ENCODE assay signal across 25 mouse cellular contexts in the genomic region with DNA sequence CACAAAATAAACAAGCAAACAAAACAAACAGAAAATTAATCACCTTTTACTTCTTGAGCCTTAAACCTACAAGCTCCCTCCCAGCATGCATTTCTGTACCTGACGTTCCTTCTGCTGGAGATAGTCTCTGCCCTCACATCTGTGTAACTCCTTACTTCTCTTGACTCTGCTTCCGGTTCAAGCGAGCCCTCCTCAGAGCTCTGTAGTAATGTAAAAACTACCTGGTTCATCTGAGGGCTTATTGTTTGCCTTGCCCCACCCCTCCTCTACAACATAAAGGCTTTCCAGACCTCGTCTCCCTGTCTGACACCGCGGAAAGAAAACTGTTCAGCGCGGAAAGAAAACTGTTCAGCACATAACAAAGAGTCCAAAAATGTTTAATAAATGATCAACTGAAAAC. TPM values are rescaled to one million over a fixed set of nuclear protein-coding genes. Genes with fewer than 3 reads are reported as not detected.
DNase-seq lines count a peak whose midpoint lies in the region; ATAC-seq and TF ChIP-seq lines count a peak whose summit lies in the region.
"Had no signal": no experiment of that assay in that cellular context is flagged by ENCODE, and none has a peak within 500 bp of the region (broad histone marks: within the 10 kb centered on the region; RNA-seq: fewer than 3 reads in every experiment).

No protein-coding gene starts in this region.

- H3K4me3 ChIP-seq in heart, embryonic 10.5 days: no peak overlapping the region
- H3K4me3 ChIP-seq in liver, postnatal 0 days (ENCODE audit: low read depth, low read length): no peak overlapping the region
- no peak overlapping the region for H3K4me3 ChIP-seq in liver, embryonic 11.5 days (ENCODE audit: low read depth, low read length)
- H3K4me3 ChIP-seq in midbrain, postnatal 0 days (ENCODE audit: low read depth, low read length): no peak overlapping the region
- H3K4me3 ChIP-seq: forebrain, embryonic 10.5 days; forebrain, embryonic 13.5 days; heart, embryonic 13.5 days; hindbrain, embryonic 12.5 days had no signal

- H3K4me2 ChIP-seq in liver, postnatal 0 days (ENCODE audit: low read depth, low read length): peak overlapping the region; percentile 29; the same call in 1 of the 2 replicates
- H3K4me2 ChIP-seq in liver, embryonic 11.5 days: no peak overlapping the region
- no peak overlapping the region for H3K4me2 ChIP-seq in midbrain, postnatal 0 days (ENCODE audit: low read depth, low read length, poor library complexity, severe bottlenecking)
- H3K4me2 ChIP-seq: forebrain, embryonic 13.5 days; heart, embryonic 13.5 days; hindbrain, embryonic 12.5 days had no signal

- no peaks in the 10 kb centered on the region for H3K27me3 ChIP-seq in heart, embryonic 10.5 days (ENCODE audit: insufficient read depth, poor library complexity, severe bottlenecking)
- no peaks in the 10 kb centered on the region for H3K27me3 ChIP-seq in liver, postnatal 0 days (ENCODE audit: insufficient read depth, low read length)
- no peaks in the 10 kb centered on the region for H3K27me3 ChIP-seq in liver, embryonic 11.5 days (replicated peaks; ENCODE audit: control insufficient read depth, insufficient read depth, low read length)
- no peaks in the 10 kb centered on the region for H3K27me3 ChIP-seq in midbrain, postnatal 0 days (ENCODE audit: insufficient read depth, low read length)
- H3K27me3 ChIP-seq: CH12.LX; forebrain, embryonic 13.5 days; heart, embryonic 13.5 days; hindbrain, embryonic 12.5 days; Patski had no signal

- peak; percentile 35 for DNase-seq in heart, embryonic 10.5 days (ENCODE audit: low spot score)
- no peak for DNase-seq in heart, adult 18-20 months
- no peak for DNase-seq in liver, postnatal 0 days
- DNase-seq in liver, embryonic 11.5 days (ENCODE audit: low spot score): no peak
- DNase-seq in R1 (ENCODE audit: low read depth, low spot score): peak; percentile 89
- DNase-seq in midbrain, postnatal 0 days (ENCODE audit: low spot score): no peak
- DNase-seq: adrenal gland, postnatal 10 days; adrenal gland, postnatal 36 days; B cell, adult 2 months; cerebellum, adult 18-20 months; cerebellum, adult 9-10 months; cerebellum, postnatal 14 days; gastrocnemius, postnatal 10 days; gastrocnemius, postnatal 36 days had no signal

- TF ChIP-seq EP300 in liver, postnatal 0 days (IDR thresholded peaks at IDR 0.05; ENCODE audit: low read depth): no peak

- no peaks in the 10 kb centered on the region for H3K36me3 ChIP-seq in heart, embryonic 10.5 days
- no peaks in the 10 kb centered on the region for H3K36me3 ChIP-seq in liver, postnatal 0 days (replicated peaks; ENCODE audit: insufficient read depth, low read length)
- no peaks in the 10 kb centered on the region for H3K36me3 ChIP-seq in liver, embryonic 11.5 days (ENCODE audit: control insufficient read depth, insufficient read depth, low read length)
- no peaks in the 10 kb centered on the region for H3K36me3 ChIP-seq in midbrain, postnatal 0 days (ENCODE audit: insufficient read depth, low read length)
- H3K36me3 ChIP-seq: forebrain, embryonic 10.5 days; heart, embryonic 13.5 days; hindbrain, embryonic 12.5 days had no signal

- H3K4me1 ChIP-seq in heart, embryonic 10.5 days: no peaks in the 10 kb centered on the region
- H3K4me1 ChIP-seq in liver, postnatal 0 days (ENCODE audit: insufficient read depth): no peaks in the 10 kb centered on the region; the same call in 1 of the 2 replicates
- no peaks in the 10 kb centered on the region for H3K4me1 ChIP-seq in liver, embryonic 11.5 days (replicated peaks; ENCODE audit: control insufficient read depth, insufficient read depth, low read length)
- H3K4me1 ChIP-seq in midbrain, postnatal 0 days (ENCODE audit: insufficient read depth, low read length): no peaks in the 10 kb centered on the region
- H3K4me1 ChIP-seq: forebrain, embryonic 10.5 days; heart, embryonic 13.5 days; hindbrain, embryonic 12.5 days had no signal

- TF ChIP-seq CTCF in liver, postnatal 0 days (IDR thresholded peaks at IDR 0.05; ENCODE audit: low read depth): no peak
- TF ChIP-seq CTCF in midbrain, postnatal 0 days (IDR thresholded peaks at IDR 0.05): no peak

- no peak overlapping the region for H3K27ac ChIP-seq in heart, embryonic 10.5 days
- H3K27ac ChIP-seq in liver, postnatal 0 days (ENCODE audit: low read depth): no peak overlapping the region
- no peak overlapping the region for H3K27ac ChIP-seq in liver, embryonic 11.5 days (ENCODE audit: low read depth, low read length)
- no peak overlapping the region for H3K27ac ChIP-seq in midbrain, postnatal 0 days (ENCODE audit: low read depth, low read length)
- H3K27ac ChIP-seq: forebrain, embryonic 10.5 days; forebrain, embryonic 13.5 days; heart, embryonic 13.5 days; hindbrain, embryonic 12.5 days had no signal

- no peak overlapping the region for H3K9ac ChIP-seq in liver, postnatal 0 days (replicated peaks)
- H3K9ac ChIP-seq in liver, embryonic 11.5 days (ENCODE audit: low read depth, low read length): no peak overlapping the region
- no peak overlapping the region for H3K9ac ChIP-seq in midbrain, postnatal 0 days (replicated peaks; ENCODE audit: low read length, poor library complexity, severe bottlenecking)
- H3K9ac ChIP-seq: forebrain, embryonic 13.5 days; heart, embryonic 13.5 days; hindbrain, embryonic 12.5 days had no signal

- no peak for ATAC-seq in liver, postnatal 0 days
- no peak for ATAC-seq in liver, embryonic 11.5 days (replicated peaks; ENCODE audit: low FRiP score)
- ATAC-seq in megakaryocyte progenitor cell, adult 5-6 weeks (replicated peaks; ENCODE audit: poor library complexity): no peak
- no peak for ATAC-seq in midbrain, postnatal 0 days (ENCODE audit: low FRiP score)
- ATAC-seq: forebrain, embryonic 13.5 days; forebrain, embryonic 16.5 days; hindbrain, embryonic 16.5 days; intestine, postnatal 0 days; Patski had no signal

- 87% methylated on average over 8 of the region's 8 CpGs for WGBS in heart, embryonic 10.5 days
- 74% methylated on average over 8 of the region's 8 CpGs for WGBS in liver, postnatal 0 days (ENCODE audit: insufficient replicate concordance)
- WGBS in liver, embryonic 11.5 days: 85% methylated on average over 8 of the region's 8 CpGs
- WGBS in midbrain, postnatal 0 days: 96% methylated on average over 8 of the region's 8 CpGs

- no peaks in the 10 kb centered on the region for H3K9me3 ChIP-seq in heart, embryonic 10.5 days
- H3K9me3 ChIP-seq in liver, postnatal 0 days (ENCODE audit: low read length): no peaks in the 10 kb centered on the region
- no peaks in the 10 kb centered on the region for H3K9me3 ChIP-seq in liver, embryonic 11.5 days (ENCODE audit: control insufficient read depth, low read length)
- H3K9me3 ChIP-seq in midbrain, postnatal 0 days (ENCODE audit: low read length): no peaks in the 10 kb centered on the region
- H3K9me3 ChIP-seq: forebrain, embryonic 10.5 days; forebrain, embryonic 13.5 days; G1E; heart, embryonic 13.5 days; hindbrain, embryonic 12.5 days had no signal

RNA-seq across cellular contexts. Expression of a gene that starts 50.5 kb away (rescaled TPM):
- 10.0 and 11.9 TPM in 2 replicates for polyA plus RNA-seq in heart, embryonic 10.5 days (2016; fragmentation: Nextera tagmentation; extraction: Ambion mirVana)
- total RNA-seq in heart, adult 18-20 months (2021): 10 to 100 TPM; 18.2 to 24.2 TPM
- 6.2 and 6.7 TPM in 2 replicates for polyA plus RNA-seq in liver, postnatal 0 days (2015; fragmentation: Nextera tagmentation; extraction: Ambion mirVana)
- polyA plus RNA-seq in liver, embryonic 11.5 days (2014; fragmentation: Nextera tagmentation; extraction: Ambion mirVana): 9.7 and 10.1 TPM in 2 replicates
- total RNA-seq in megakaryocyte progenitor cell, adult 5-6 weeks (2015): 10.3 and 13.7 TPM in 2 replicates
- total RNA-seq in megakaryocyte progenitor cell, adult 5-6 weeks (2017): 13.5 and 13.9 TPM in 2 replicates
- 44.8 and 46.2 TPM in 2 replicates for total RNA-seq in midbrain, postnatal 0 days (2014; rRNA removed)
- 30.2 and 31.4 TPM in 2 replicates for polyA plus RNA-seq in midbrain, postnatal 0 days (2015; fragmentation: Nextera tagmentation; extraction: Ambion mirVana)

Comparison
In these comparisons a context has a peak if more than half of its experiments do, and no peak if none do; other contexts are left out.
1. DNase-seq: peak in heart, embryonic 10.5 days (single experiment) and R1 (single experiment); none in heart, adult 18-20 months (0 of 2), liver, postnatal 0 days (single experiment), liver, embryonic 11.5 days (single experiment) and midbrain, postnatal 0 days (single experiment).